Mouse (Mus musculus) Patski (cell line): ENCODE results near the gene Sox15. TPM values are rescaled to one million over a fixed set of nuclear protein-coding genes. Genes with fewer than 3 reads are reported as not detected.
"Not testable (repeated sequence)": the region's sequence is repeated elsewhere in the genome, so short reads cannot be mapped to it uniquely, and the experiment has no call there.

Source experiments
- ATAC-seq: fragments of 100-300 bp; one replicate; pipeline ENCODE4 v1.8.0; 2021
- CTCF ChIA-PET: fragments of 350-600 bp; sonication (Branson Sonifier 250); formaldehyde crosslinking; loops from one replicate; lab custom pipeline; 2022; ENCODE audit warnings: inconsistent platforms; lab: Charles Lee
- POLR2A ChIA-PET: fragments of 350-600 bp; sonication (Branson Sonifier 250); formaldehyde crosslinking; loops from one replicate; lab custom pipeline; 2022; ENCODE audit warnings: antibody characterized with exemption, inconsistent platforms; lab: Charles Lee
- DNase-seq: peaks from one replicate; pipeline ENCODE4 v3.0.0-alpha.2; 2011; ENCODE audit warnings: low read depth, low spot score
- H3K27me3 ChIP-seq: fragments of 371-371 bp; one replicate; pipeline ENCODE4 v1.5.1; 2021
- CTCF ChIP-seq: fragments of 100-300 bp; IDR thresholded peaks from one replicate; pipeline ENCODE4 v1.5.1; 2021
- in situ Hi-C: fragments of 300-500 bp; cut with MboI; formaldehyde crosslinking; loops from 3 replicates; pipeline ENCODE4 v1.11.1; 2018; ENCODE audit warnings: low pct_unique_long_range_greater_than_20kb, mixed read lengths
- polyA plus RNA-seq: library from polyadenylated mRNA; unstranded; gene quantifications from one replicate; pipeline ENCODE4 v1.2.3, GENCODE M21; 2021

Sox15 gene
- polyA plus RNA-seq: 0.15 TPM

DNA sequence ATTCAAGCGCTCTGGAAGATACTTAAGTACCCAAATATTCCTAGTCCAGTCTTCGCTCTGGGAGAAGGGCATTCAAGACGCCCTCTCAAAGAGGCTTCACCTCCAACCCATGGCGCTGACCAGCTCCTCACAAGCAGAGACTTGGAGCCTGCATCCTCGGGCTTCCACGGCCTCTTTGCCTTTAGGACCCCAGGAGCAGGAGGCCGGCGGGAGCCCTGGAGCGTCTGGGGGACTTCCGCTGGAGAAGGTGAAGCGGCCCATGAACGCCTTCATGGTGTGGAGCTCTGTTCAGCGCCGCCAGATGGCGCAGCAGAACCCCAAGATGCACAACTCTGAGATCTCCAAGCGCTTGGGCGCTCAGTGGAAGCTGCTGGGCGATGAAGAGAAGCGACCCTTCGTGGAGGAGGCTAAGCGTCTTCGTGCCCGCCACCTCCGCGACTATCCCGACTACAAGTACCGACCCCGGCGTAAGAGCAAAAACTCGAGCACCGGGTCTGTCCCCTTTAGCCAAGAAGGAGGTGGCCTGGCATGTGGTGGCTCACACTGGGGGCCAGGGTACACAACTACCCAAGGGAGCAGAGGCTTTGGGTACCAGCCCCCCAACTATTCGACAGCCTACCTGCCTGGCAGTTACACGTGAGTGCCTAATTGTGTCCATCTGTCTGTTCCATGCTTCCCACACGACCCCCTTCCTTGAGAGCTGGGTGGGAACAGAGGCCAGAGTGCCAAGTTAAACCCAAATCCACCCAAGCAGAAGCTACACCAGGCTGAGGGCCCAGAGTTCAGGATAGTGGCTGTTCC is at the start of gene Sox15:
Gene Sox15 (plus strand): TSS at position 51 of the 801 bp plus-strand sequence.
- peak; percentile 94 for TF ChIP-seq CTCF
- H3K27me3 ChIP-seq: no peaks in the 10 kb centered on the region
- DNase-seq (no peak), ATAC-seq (peak; percentile 14)
- ChIA-PET CTCF (interaction anchor here (1.4 to 3.1 kb wide), 3 partner anchors 13 to 108 kb away, joined by 4 to 20 read pairs (median 6); partner anchors contain the start of gene Fxr2), POLR2A (no interaction called here)
- in situ Hi-C loops: loop anchor here (5.0 kb wide), 1 partner anchor 88 kb away; no protein-coding TSS in a partner anchor

DNA sequence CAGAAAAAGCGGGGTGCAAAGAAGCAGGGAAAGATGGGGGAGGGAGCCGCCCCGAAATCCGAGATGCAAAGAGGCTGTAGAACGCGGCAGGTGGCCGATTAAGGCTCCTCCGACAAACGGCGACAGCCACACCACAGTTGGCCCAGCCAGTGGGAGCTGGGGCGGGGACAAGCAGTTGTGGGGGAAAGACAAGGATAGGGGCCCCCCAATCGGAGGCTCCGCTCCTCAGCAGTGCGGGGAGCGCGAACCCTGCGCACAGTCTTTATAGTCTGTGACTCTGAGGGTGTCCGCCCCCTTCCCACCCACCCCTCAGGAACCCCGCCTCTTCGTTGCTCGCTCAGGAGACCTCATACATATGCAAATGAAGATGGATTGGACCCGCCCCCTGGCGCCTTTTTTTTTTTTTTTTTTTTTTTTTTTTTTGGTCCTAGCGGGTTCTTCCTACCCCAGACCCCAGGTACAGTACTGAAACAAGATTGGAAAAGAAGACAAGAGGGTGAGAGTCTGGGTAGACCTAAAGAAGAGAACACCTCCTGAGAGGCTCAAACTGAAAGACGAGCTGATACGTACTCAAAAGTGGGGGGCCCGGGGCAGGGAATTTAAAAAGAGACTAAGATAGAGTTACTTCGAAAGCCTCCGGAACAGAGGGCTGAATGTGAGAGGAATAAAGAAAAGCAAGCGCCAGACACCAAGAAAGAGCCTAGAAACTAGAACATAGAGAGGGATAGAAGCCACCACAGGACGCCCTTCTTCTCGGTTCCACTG is 49.2 kb upstream of the Sox15 start, which contains the start of gene Atp1b2:
Gene Atp1b2 (minus strand): TSS at position 217 of the 765 bp plus-strand sequence.
- in situ Hi-C loops: no loop called here
- ATAC-seq (no peak), DNase-seq (no peak)
- peaks cover 34% of the 10 kb centered on the region for H3K27me3 ChIP-seq
- CTCF ChIA-PET: no interaction called here
- TF ChIP-seq CTCF: no peak
- POLR2A ChIA-PET: interaction anchor here (0.6 kb wide), 1 partner anchor 129 kb away, joined by 4 read pairs; no protein-coding TSS in a partner anchor

DNA sequence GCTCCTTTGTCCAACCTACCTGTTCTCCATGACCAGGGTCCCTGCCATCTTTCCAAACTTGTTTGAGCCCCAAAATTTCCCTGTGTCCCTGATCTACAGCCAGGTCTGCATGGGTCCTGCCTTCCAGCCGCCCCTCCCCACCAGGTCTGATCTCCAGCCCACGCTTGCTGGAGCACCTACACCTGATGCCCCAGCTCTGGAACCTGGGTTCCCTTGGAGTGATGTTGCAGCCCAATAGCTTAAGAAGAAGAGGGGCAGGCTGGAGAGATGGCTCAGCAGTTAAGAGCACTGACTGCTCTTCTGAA is 48.7 kb upstream of the Sox15 start:
- H3K27me3 ChIP-seq: peaks cover 34% of the 10 kb centered on the region
- no peak for DNase-seq
- ChIA-PET CTCF (no interaction called here), POLR2A (interaction anchor here (0.6 kb wide), 1 partner anchor 128 kb away, joined by 4 read pairs; no protein-coding TSS in a partner anchor)
- no peak for ATAC-seq
- in situ Hi-C loops: no loop called here
- TF ChIP-seq CTCF: no peak

DNA sequence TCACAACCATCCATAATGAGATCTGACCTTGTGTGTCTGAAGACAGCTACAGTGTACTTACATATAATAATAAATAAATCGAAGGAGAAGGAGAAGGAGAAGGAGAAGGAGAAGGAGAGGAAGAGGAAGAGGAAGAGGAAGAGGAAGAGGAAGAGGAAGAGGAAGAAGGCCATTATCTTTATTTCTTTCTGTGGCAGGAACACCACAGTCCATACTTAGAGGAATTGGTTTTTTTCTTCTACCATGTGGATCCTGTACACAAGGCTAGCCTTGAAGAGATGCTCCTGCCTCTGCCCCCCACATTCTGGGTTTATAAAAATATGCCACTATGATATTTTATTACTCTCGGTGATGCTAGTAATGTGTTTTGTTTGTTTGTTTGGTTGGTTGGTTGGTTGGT is 48.3 kb upstream of the Sox15 start:
- ChIA-PET POLR2A (no interaction called here), CTCF (no interaction called here)
- no peak for DNase-seq
- no peak for ATAC-seq
- in situ Hi-C loops: no loop called here
- H3K27me3 ChIP-seq: peaks cover 34% of the 10 kb centered on the region
- no peak for TF ChIP-seq CTCF

DNA sequence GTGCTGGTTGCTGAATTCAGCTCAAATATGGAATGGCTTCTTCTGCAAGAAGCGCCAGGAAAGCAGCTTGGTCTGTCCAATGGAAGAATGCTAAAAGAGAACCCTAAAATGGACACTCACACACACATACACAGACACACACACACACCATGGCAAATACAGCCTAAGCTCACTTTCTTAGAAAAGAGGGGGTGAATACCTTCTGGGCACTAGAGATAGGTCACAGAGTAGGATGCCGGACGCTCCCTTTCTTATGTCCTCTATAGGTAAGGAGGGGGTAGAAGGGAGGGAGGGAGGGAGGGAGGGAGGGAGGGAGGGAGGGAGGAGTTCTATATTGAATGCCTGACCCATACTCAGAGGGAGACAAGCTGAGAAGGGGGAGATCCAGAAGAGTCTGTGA is 46.6 kb upstream of the Sox15 start:
- in situ Hi-C loops: no loop called here
- ATAC-seq (no peak), DNase-seq (no peak)
- peaks cover 39% of the 10 kb centered on the region for H3K27me3 ChIP-seq
- TF ChIP-seq CTCF: no peak
- POLR2A ChIA-PET: interaction anchor here (0.6 kb wide), 1 partner anchor 27 kb away, joined by 3 read pairs; no protein-coding TSS in a partner anchor
- CTCF ChIA-PET: interaction anchor here (0.6 kb wide), 1 partner anchor 21 kb away, joined by 3 read pairs; no protein-coding TSS in a partner anchor

DNA sequence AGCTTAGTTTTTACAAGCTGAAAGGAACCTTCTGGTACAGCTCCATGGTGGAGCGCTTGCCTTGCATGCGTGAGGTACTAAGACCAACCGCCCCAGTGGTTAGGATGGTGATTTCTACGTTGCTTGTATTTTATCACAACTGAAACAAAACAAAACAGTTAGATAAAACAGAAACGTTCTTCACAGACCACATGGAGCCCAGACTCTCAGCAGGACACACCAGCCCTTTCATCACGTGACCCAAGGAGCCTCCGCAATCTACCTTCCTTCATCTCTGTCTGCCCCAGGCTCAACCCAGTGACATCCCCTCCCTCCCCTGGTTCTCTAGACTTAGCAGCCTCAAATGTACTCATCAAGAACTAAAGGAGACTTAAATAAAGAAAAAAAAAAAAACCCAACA is 45.7 kb upstream of the Sox15 start:
- ChIA-PET POLR2A (no interaction called here), CTCF (no interaction called here)
- ATAC-seq: no peak
- DNase-seq: no peak
- in situ Hi-C loops: no loop called here
- no peak for TF ChIP-seq CTCF
- H3K27me3 ChIP-seq: peaks cover 33% of the 10 kb centered on the region

DNA sequence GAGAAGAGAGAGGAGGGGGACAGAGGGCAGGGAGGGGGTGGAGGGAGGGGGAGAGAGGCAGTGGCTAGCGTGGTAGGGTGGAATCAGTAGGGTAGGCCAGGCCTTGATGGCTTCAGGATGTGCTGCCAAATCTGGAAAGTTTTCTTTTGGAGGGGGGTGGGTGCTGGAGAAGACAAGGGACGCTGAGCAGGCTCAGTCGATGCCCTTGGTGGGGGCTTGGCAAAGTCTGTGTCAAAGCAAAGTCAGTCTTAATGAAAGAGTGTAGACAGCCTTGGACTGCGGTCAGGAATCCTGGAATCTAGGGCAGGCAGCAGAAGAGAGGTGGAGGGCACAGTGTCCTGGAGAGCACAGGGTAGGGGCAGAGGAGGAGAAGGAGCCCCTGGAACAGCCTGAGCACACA is 44.2 kb upstream of the Sox15 start:
- DNase-seq: no peak
- ChIA-PET POLR2A (no interaction called here), CTCF (no interaction called here)
- peaks cover 24% of the 10 kb centered on the region for H3K27me3 ChIP-seq
- ATAC-seq: no peak
- in situ Hi-C loops: no loop called here
- no peak for TF ChIP-seq CTCF

DNA sequence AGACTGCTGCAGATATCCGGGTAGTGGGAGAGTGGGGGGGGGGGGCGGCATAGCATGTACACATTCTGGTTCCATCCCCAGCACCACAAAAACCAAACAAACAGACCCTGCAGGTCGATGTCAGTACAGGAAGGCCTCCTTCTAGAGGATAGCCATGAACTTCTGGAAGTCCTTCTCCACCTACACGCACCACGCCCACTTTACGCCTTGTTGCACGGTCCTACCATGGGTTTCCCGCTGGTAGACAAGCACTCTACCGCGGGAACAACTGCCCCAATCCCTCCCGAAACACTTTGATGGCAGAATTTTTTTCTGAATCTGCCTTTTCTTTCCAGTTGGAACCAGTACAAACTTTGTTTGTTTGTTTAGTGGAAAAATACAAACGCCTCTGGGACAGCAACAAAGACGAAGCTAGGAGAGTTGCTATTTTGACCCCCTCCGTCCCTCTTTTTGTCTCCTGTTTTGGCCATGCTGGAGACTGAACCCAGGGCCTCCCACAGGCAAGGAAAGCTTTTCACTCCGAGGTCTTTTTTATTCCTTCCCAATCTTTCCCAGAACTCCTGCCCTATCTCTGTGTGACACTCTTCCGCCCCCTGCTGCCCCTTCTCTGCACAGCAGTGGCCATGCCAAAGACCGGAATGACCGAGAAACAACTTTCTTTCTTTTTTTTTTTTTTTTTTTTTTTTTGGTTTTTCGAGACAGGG is 41.4 kb upstream of the Sox15 start:
- ATAC-seq (no peak), DNase-seq (no peak)
- H3K27me3 ChIP-seq: peaks cover 29% of the 10 kb centered on the region
- CTCF ChIA-PET: interaction anchor here (0.6 to 1.3 kb wide), 2 partner anchors 28 to 34 kb away, joined by 3 to 7 read pairs; partner anchors contain the start of genes Trp53 and Wrap53
- POLR2A ChIA-PET: interaction anchor here (0.5 to 0.7 kb wide), 2 partner anchors 28 to 452 kb away, joined by 4 to 5 read pairs; no protein-coding TSS in a partner anchor
- TF ChIP-seq CTCF: peak; percentile 87
- in situ Hi-C loops: no loop called here

DNA sequence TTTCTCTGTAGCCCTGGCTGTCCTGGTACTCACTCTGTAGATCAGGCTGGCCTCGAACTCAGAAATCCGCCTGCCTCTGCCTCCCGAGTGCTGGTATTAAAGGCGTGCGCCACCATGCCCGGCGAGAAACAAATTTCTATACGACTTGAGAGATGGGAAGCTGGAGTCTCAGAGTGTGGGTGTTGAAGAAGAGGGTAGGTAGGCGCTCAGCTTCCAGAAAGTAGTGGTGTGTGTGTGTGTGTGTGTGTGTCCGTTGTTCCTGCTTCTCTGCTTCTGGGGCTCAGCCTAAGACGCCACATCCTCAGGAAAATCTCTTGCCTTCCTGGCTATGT is 40.9 kb upstream of the Sox15 start:
- in situ Hi-C loops, DNase-seq, ATAC-seq: not testable (repeated sequence)
- ChIA-PET CTCF (interaction anchor here (1.2 to 1.3 kb wide), 2 partner anchors 14 to 29 kb away, joined by 4 to 7 read pairs; no protein-coding TSS in a partner anchor), POLR2A (interaction anchor here (0.7 kb wide), 1 partner anchor 28 kb away, joined by 5 read pairs; no protein-coding TSS in a partner anchor)
- H3K27me3 ChIP-seq: peaks cover 32% of the 10 kb centered on the region

DNA sequence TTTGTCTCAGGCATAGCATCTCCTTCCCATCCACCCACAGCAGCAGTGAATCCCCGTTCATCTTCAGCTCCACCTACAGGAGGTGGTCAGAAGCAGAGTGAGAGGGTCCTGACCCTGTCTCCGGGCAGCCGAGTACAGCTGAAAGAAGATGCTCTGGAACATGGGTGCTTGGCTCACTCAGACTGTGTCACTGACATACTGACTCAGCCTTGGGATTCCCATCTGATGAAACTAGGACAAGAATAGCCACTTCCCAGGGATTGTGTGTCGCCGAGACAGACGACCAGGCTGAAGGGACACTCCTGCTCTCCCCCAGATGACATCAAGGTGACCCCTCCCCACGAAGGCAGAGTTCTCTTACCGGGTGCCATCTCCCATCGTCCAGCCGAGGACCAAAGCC is 38.3 kb upstream of the Sox15 start:
- ATAC-seq (no peak), DNase-seq (no peak)
- peaks cover 25% of the 10 kb centered on the region for H3K27me3 ChIP-seq
- POLR2A ChIA-PET: no interaction called here
- no peak for TF ChIP-seq CTCF
- CTCF ChIA-PET: interaction anchor here (1.4 kb wide), 1 partner anchor 37 kb away, joined by 3 read pairs; the partner anchor contains the start of genes Trp53 and Wrap53
- in situ Hi-C loops: no loop called here
